Mouse (Mus musculus): Measurements from ENCODE around the gene Prdm2. TPM values are rescaled to one million over a fixed set of nuclear protein-coding genes. Genes with fewer than 3 reads are reported as not detected.

The Prdm2 gene
- polyA plus RNA-seq, 1 experiment from 2014 or later: 18.1 TPM

- H3K4me3 ChIP-seq (replicated peaks; ENCODE audit: low read length): no peak overlapping the region
- H3K36me3 ChIP-seq (ENCODE audit: control insufficient read depth, insufficient read depth): no peaks in the 10 kb centered on the region
- WGBS: 76% methylated on average over 1 of the region's 1 CpGs
- H3K27me3 ChIP-seq (replicated peaks; ENCODE audit: control insufficient read depth, insufficient read depth, low read length): no peaks in the 10 kb centered on the region
- no peak overlapping the region for H3K4me2 ChIP-seq (ENCODE audit: low read length)
- H3K27ac ChIP-seq (ENCODE audit: low read length): no peak overlapping the region
- H3K4me1 ChIP-seq (replicated peaks; ENCODE audit: control insufficient read depth, insufficient read depth, low read length): peaks cover 3% of the 10 kb centered on the region; the same call in 1 of the 2 replicates
- H3K9me3 ChIP-seq (ENCODE audit: control insufficient read depth, low read length): no peaks in the 10 kb centered on the region
- no peak for ATAC-seq
- no peak overlapping the region for H3K9ac ChIP-seq (replicated peaks; ENCODE audit: low read depth, low read length)
These were observed 61.5 kb downstream of the Prdm2 start for GRCm38 (mm10) chr4:143151267-143151666.

DNA sequence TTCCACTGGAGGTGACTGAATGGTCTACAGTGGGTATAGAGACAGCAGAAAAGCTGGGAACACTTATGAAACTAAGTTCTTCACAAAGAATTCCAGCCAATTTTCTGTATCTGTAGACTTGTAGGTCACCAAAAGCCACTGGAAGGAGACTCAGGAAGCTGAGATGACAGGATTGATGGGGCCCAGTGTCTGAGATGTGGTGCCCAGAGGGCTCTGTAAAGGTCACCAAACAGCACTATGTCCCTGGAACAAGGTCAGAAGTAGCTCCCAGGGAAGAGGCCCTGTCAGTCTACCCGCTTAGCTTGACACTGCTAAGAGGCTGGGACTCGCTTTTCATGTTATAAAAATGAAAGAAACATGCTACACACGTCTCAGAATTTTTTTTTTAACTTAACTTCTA lies 65.1 kb downstream of the Prdm2 start:
- no peak for ATAC-seq
- Histone ChIP-seq H3K4me1 (replicated peaks; ENCODE audit: control insufficient read depth, insufficient read depth, low read length) (peaks cover 2% of the 10 kb centered on the region; the same call in 1 of the 2 replicates), H3K4me3 (replicated peaks; ENCODE audit: low read length) (no peak overlapping the region), H3K27ac (ENCODE audit: low read length) (no peak overlapping the region), H3K9me3 (ENCODE audit: control insufficient read depth, low read length) (no peaks in the 10 kb centered on the region), H3K9ac (replicated peaks; ENCODE audit: low read depth, low read length) (no peak overlapping the region), H3K27me3 (replicated peaks; ENCODE audit: control insufficient read depth, insufficient read depth, low read length) (no peaks in the 10 kb centered on the region), H3K4me2 (ENCODE audit: low read length) (no peak overlapping the region), H3K36me3 (ENCODE audit: control insufficient read depth, insufficient read depth) (no peaks in the 10 kb centered on the region)
- WGBS: 92% methylated on average over 3 of the region's 3 CpGs

DNA sequence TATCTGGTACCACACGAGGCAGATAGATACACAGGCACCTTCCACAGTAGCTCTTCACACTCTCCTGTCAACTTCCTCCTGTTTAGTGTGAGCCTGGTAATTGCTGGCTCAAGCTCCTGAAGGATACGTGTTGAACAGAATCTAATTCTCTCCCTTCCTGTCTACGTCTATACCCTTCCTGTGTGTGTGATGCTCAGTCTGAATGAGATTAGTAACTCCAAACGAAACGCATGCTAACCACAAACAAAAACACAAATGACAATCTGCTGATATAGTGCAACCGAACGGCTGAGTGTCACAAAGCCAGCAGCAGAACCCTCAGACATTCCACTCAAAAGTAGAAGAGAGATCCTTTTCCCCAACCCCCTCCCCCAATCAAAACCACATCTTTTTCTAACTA lies 69.2 kb downstream of the Prdm2 start:
- Histone ChIP-seq H3K9me3 (ENCODE audit: control insufficient read depth, low read length) (no peaks in the 10 kb centered on the region), H3K27ac (ENCODE audit: low read length) (no peak overlapping the region), H3K4me3 (replicated peaks; ENCODE audit: low read length) (no peak overlapping the region), H3K36me3 (ENCODE audit: control insufficient read depth, insufficient read depth) (peaks cover 11% of the 10 kb centered on the region), H3K9ac (replicated peaks; ENCODE audit: low read depth, low read length) (no peak overlapping the region), H3K4me2 (ENCODE audit: low read length) (no peak overlapping the region), H3K4me1 (replicated peaks; ENCODE audit: control insufficient read depth, insufficient read depth, low read length) (peaks cover 2% of the 10 kb centered on the region; the same call in 1 of the 2 replicates), H3K27me3 (replicated peaks; ENCODE audit: control insufficient read depth, insufficient read depth, low read length) (no peaks in the 10 kb centered on the region)
- ATAC-seq: no peak
- WGBS: 49% methylated on average over 7 of the region's 7 CpGs

GRCm38 (mm10) chr4:143141645-143142259 lies 71.0 kb downstream of the Prdm2 start:
- WGBS: 83% methylated on average over 12 of the region's 12 CpGs
- H3K9me3 ChIP-seq (ENCODE audit: control insufficient read depth, low read length): no peaks in the 10 kb centered on the region

DNA sequence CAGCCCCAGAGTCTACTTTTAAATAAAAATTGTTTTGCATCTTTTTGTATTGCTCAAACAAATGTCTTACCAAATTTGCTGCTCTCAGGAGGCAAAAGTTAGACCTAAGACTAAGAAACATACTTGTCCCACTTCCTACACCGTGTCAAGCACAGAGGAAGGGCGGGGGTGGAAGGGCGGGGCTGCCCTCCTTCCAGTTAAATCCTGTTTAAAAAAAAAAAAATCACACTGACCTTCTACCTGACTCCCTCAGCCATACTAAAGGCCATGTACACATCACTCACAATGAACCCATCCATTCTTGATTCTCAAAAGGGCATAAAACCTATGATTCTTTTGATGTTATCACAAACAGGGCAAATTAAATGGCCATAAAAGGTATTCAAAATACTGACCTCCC lies 71.9 kb downstream of the Prdm2 start:
- H3K4me2 ChIP-seq (ENCODE audit: low read length): no peak overlapping the region
- no peak overlapping the region for H3K4me3 ChIP-seq (replicated peaks; ENCODE audit: low read length)
- ATAC-seq: no peak

More at GRCm38 (mm10) chr4:143141645-143142259, 71.0 kb downstream of the Prdm2 start:
- ATAC-seq: no peak
- no peaks in the 10 kb centered on the region for H3K27me3 ChIP-seq (replicated peaks; ENCODE audit: control insufficient read depth, insufficient read depth, low read length)
- H3K4me2 ChIP-seq (ENCODE audit: low read length): no peak overlapping the region
- peaks cover 11% of the 10 kb centered on the region for H3K36me3 ChIP-seq (ENCODE audit: control insufficient read depth, insufficient read depth)
- H3K4me3 ChIP-seq (replicated peaks; ENCODE audit: low read length): no peak overlapping the region
- no peak overlapping the region for H3K27ac ChIP-seq (ENCODE audit: low read length)
- no peaks in the 10 kb centered on the region; the same call in 1 of the 2 replicates for H3K4me1 ChIP-seq (replicated peaks; ENCODE audit: control insufficient read depth, insufficient read depth, low read length)
- H3K9ac ChIP-seq (replicated peaks; ENCODE audit: low read depth, low read length): no peak overlapping the region

DNA sequence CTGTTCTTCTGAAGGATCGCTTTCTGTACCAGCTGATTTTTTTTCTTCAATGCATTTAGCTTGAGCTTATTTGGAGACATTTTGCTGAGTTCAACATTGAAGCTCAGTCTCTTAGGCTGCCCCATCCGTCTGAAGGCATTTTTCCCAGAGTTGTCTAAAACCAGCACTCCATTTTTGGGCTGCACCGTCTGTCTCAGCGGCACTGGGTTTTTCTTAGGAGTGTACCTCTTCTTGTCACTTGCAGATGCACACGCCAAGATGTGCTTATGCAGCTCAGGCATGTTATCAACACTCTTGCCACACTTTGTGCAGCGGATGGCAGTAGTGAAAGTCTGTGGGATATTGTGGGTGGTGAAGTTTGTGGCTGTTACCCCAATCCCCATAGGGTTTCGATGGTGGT lies 80.4 kb downstream of the Prdm2 start:
- Histone ChIP-seq H3K27ac (ENCODE audit: low read length) (no peak overlapping the region), H3K9me3 (ENCODE audit: control insufficient read depth, low read length) (no peaks in the 10 kb centered on the region), H3K27me3 (replicated peaks; ENCODE audit: control insufficient read depth, insufficient read depth, low read length) (no peaks in the 10 kb centered on the region), H3K4me3 (replicated peaks; ENCODE audit: low read length) (no peak overlapping the region), H3K4me1 (replicated peaks; ENCODE audit: control insufficient read depth, insufficient read depth, low read length) (no peaks in the 10 kb centered on the region), H3K36me3 (ENCODE audit: control insufficient read depth, insufficient read depth) (peaks cover 49% of the 10 kb centered on the region), H3K9ac (replicated peaks; ENCODE audit: low read depth, low read length) (no peak overlapping the region), H3K4me2 (ENCODE audit: low read length) (no peak overlapping the region)
- 94% methylated on average over 7 of the region's 7 CpGs for WGBS
- no peak for ATAC-seq

More for the DNA sequence above, 71.9 kb downstream of the Prdm2 start:
- Histone ChIP-seq H3K4me1 (replicated peaks; ENCODE audit: control insufficient read depth, insufficient read depth, low read length) (no peaks in the 10 kb centered on the region; the same call in 1 of the 2 replicates), H3K27me3 (replicated peaks; ENCODE audit: control insufficient read depth, insufficient read depth, low read length) (no peaks in the 10 kb centered on the region), H3K27ac (ENCODE audit: low read length) (no peak overlapping the region), H3K9ac (replicated peaks; ENCODE audit: low read depth, low read length) (no peak overlapping the region), H3K9me3 (ENCODE audit: control insufficient read depth, low read length) (no peaks in the 10 kb centered on the region), H3K36me3 (ENCODE audit: control insufficient read depth, insufficient read depth) (peaks cover 11% of the 10 kb centered on the region)
- 94% methylated on average over 3 of the region's 3 CpGs for WGBS

- Histone ChIP-seq H3K27me3 (replicated peaks; ENCODE audit: control insufficient read depth, insufficient read depth, low read length) (no peaks in the 10 kb centered on the region), H3K4me1 (replicated peaks; ENCODE audit: control insufficient read depth, insufficient read depth, low read length) (peaks cover 5% of the 10 kb centered on the region; the same call in 1 of the 2 replicates), H3K4me2 (ENCODE audit: low read length) (no peak overlapping the region), H3K4me3 (replicated peaks; ENCODE audit: low read length) (no peak overlapping the region), H3K9ac (replicated peaks; ENCODE audit: low read depth, low read length) (no peak overlapping the region), H3K9me3 (ENCODE audit: control insufficient read depth, low read length) (no peaks in the 10 kb centered on the region), H3K27ac (ENCODE audit: low read length) (no peak overlapping the region), H3K36me3 (ENCODE audit: control insufficient read depth, insufficient read depth) (peaks cover 45% of the 10 kb centered on the region)
- WGBS: 96% methylated on average over 5 of the region's 5 CpGs
- no peak for ATAC-seq
These were observed 82.4 kb downstream of the Prdm2 start for GRCm38 (mm10) chr4:143130441-143130840.

- Histone ChIP-seq H3K27ac (ENCODE audit: low read length) (no peak overlapping the region), H3K27me3 (replicated peaks; ENCODE audit: control insufficient read depth, insufficient read depth, low read length) (no peaks in the 10 kb centered on the region), H3K9ac (replicated peaks; ENCODE audit: low read depth, low read length) (no peak overlapping the region), H3K4me2 (ENCODE audit: low read length) (no peak overlapping the region), H3K36me3 (ENCODE audit: control insufficient read depth, insufficient read depth) (peaks cover 34% of the 10 kb centered on the region), H3K4me1 (replicated peaks; ENCODE audit: control insufficient read depth, insufficient read depth, low read length) (peaks cover 5% of the 10 kb centered on the region; the same call in 1 of the 2 replicates), H3K4me3 (replicated peaks; ENCODE audit: low read length) (no peak overlapping the region), H3K9me3 (ENCODE audit: control insufficient read depth, low read length) (no peaks in the 10 kb centered on the region)
- ATAC-seq: no peak
- WGBS: 93% methylated on average over 4 of the region's 4 CpGs
These were observed 83.5 kb downstream of the Prdm2 start for GRCm38 (mm10) chr4:143129261-143129760.

DNA sequence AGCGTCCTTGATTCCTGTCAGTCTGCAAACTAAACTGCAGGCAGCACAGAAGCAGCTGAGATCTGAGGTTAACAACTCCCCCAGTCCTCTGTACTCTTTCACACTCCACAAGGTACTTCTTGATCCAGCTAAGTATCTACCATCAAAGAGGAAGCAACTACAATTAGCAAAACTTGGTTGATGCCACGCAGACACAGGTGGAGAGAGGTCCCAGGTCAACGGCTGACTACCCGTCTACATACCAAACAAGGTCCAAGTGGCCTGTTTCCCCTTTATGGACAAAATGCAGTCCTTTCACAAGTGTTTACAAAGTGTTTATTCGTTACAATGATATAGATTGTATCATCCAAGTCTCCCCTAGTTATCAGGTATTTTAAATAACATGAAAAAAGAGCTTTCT lies 85.6 kb downstream of the Prdm2 start:
- Histone ChIP-seq H3K4me1 (replicated peaks; ENCODE audit: control insufficient read depth, insufficient read depth, low read length) (peaks cover 5% of the 10 kb centered on the region; the same call in 1 of the 2 replicates), H3K4me2 (ENCODE audit: low read length) (no peak overlapping the region), H3K4me3 (replicated peaks; ENCODE audit: low read length) (no peak overlapping the region), H3K9me3 (ENCODE audit: control insufficient read depth, low read length) (no peaks in the 10 kb centered on the region), H3K9ac (replicated peaks; ENCODE audit: low read depth, low read length) (no peak overlapping the region), H3K27me3 (replicated peaks; ENCODE audit: control insufficient read depth, insufficient read depth, low read length) (no peaks in the 10 kb centered on the region), H3K27ac (ENCODE audit: low read length) (no peak overlapping the region), H3K36me3 (ENCODE audit: control insufficient read depth, insufficient read depth) (peaks cover 20% of the 10 kb centered on the region)
- no peak for ATAC-seq
- 88% methylated on average over 5 of the region's 5 CpGs for WGBS

Data from forebrain, embryonic 16.5 days (tissue).